Mouse (Mus musculus) embryo, embryonic 11.5 days (tissue): ENCODE measurements around the gene A930004D18Rik.

ENCODE experiments used
- DNase-seq: peaks from one replicate; pipeline ENCODE4 v3.0.0-alpha.2; 2012; ENCODE audit warnings: low read depth, low spot score

The A930004D18Rik gene

DNA sequence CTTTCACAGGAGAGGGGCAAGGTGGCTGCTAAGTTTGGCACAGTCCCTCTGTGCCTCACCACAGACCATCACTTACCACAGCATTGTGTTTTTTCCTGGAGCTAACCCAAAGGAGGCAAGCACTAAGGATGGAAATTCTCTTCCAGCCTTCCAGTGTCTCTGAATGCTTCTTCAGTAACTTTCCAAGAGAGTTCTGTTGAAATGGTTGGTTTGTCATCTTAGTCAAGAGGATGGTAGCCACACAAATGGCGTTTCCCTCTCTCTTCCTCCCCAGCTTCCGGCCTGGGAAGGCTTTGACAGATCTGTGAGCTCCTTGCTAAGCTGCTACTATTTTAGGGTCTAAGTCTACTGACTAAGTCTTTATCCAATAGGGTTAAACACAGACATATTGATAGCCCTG lies at the start of gene A930004D18Rik:
A930004D18Rik (minus strand) TSS at position 247 of the 400 bp plus-strand sequence.
- DNase-seq, result no peak

DNA sequence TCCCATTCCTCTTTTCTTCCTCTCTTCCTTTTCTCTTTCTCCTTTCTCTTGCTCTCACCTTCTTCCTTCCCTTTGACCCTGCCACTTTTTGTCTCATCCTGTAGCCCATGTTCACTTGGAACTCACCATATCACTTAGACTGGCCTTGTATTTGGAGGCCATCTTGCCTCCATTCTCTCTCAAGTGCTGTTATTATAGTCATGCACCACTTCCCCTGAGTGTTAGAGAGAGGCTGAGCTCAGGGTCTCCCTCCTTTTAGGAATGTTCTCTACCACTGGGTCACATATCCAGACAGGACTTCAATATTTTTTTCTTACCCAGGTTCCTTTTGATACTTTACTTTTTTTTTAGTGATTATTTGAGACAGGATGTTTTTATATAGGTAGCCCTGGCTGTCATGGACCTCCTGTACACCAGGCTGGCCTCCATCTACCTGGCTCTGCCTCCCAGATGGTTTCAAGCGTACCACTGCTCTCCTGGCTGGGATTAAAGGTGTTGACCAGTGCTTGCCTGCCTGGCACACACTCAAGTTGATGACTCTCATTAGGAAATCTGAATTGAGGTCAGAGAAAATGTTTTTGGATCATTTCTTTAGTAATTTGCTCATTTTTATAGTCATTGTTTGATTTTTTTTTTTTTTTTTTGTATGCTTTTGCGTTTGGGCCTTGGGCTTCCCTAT lies 42.8 kb upstream of the A930004D18Rik start:
- DNase-seq, result no peak

DNA sequence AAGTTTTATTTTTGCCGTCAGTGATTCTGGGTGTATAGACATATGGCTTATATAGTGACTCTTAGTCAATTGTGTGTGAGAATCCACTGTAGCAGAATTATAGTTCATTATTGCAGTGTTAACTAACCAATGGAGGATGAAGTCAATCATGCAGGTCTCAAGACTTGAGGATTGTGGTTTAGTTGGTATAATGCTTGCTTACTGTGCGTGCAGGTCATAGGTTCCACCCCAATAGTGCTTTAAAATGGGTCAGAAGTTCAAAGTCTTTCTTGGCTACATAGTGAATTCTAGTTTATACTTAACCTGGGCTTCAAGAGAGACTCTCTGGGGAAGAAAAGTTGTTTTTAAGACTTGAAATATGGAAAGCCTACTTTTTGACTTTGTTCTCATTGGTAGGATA lies 34.4 kb upstream of the A930004D18Rik start:
- DNase-seq, result no peak

DNA sequence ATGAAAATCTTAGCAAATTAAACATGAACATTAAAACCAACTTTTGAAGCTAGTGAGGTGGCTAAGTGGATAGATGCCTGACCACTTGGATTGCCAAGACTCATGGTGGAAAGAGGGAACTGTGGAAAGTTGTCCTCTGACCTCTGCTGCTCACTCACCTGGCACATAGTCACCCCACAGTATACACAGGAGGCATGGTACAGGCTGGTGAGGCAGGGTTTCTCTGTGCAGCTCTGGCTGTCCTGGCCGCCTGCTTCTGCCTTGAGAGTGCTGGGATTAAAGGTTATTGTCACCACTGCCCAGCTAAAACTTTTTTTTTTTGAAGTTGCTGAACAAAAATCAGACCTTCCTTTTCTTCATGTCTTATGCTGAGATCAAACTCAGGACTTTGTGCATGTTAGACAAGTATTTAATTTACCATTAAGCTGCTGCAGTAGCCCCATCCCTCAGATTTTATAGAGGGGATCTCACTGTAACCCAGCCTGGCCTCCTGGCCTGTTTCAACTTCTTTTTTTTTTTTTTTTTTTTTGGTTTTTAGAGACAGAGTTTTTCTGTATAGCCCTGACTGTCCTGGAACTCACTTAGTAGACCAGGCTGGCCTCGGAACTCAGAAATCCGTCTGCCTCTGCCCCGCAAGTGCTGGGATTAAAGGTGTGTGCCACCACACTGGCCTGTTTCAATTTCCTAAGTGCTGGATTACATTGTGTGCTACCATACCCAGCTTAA lies 30.7 kb upstream of the A930004D18Rik start:
- no peak for DNase-seq

DNA sequence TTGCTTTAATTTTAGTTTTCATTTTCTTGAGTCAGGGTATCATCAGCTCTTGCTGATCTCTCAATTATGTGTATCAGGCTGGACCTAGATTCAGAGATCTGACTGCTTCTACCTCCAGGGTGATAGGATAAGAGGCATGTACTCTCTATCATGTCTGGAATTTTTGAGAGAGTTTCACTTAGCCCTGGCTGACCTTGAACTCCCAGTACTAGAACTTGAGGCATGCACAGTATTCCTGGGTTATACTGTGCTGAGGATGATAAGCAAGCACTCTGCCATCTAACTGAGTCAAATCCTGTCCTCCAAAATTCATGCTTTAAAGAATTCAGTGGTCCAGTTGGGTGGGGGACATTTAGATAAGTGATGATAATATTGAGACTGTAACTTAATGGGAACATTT lies 28.9 kb upstream of the A930004D18Rik start:
- DNase-seq, result no peak

DNA sequence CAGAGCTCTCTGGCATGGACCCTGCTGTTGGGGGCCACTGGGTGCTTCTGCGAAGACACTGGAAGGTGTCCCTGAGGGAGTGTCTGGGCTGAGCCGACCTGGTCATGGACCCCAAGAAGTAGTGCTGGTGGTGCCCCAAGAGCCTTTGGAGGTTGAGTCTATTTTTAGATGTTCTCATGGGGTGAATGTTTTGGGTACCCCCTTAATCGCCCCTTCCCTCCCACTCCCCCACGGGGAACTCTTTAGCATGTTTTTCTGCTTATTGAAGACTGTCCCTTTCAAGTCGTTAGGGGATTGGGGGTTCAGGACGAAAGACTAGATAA lies 28.1 kb upstream of the A930004D18Rik start:
- DNase-seq, result no peak

DNA sequence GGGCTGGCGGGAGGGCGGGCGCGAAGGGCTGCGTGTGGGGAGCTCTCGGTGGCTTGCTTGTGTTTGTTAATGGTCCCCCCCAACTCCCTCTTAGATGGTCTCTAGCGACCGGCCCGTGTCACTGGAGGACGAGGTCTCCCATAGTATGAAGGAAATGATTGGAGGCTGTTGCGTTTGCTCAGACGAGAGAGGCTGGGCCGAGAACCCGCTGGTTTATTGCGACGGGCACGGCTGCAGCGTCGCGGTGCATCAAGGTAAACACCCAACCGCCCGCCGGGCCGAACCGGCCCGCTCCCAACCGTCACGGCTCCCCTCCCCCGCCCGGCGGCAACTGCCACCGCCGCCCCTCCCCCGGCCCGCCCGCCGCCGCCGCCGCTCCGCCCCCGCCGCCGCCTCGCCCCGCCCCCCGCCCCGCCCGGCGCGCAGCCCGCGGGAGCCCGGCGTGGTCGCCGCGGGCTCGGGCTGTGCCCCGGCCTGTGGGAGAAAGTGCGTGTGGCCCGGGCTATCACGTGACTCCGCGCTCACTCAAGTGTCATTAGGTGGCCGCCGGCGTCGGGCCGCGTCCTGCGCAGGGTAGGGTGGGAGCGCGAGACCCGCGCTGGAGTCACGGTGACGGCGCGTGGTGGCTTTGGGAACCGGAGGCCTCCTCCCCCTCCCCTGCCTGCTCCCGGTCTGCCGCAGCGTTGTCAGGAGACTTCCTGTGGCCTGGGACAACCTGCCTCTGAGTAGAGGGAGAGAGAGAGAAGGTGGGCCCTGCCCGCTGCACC lies 27.6 kb upstream of the A930004D18Rik start:
- peak; percentile 62 for DNase-seq

DNA sequence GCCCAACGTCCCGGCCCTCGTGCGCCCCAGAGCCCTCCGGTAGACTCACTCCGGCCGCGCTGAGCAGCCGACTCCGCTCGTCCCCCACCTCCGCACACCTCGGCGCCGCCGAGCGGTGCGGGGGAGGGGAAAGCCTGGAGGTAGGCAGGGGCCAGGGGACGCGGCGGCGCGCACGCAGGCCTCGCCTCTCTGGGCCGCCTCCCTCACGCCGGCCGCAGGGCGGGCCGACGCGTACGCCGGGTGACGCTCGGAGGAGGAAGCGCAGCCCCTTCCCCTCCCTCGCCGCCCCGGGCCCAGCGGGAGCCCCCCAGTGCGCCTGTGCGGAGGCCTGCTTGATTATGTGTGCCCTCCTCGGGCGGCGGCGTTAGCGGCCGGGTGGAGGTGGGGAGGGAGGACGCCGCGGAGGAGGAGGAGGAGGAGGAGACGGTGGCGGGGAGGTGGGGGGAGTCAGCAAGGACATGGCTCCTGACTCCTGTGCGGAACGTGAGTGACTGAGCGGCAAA lies 26.9 kb upstream of the A930004D18Rik start:
- DNase-seq, result peak; percentile 89

DNA sequence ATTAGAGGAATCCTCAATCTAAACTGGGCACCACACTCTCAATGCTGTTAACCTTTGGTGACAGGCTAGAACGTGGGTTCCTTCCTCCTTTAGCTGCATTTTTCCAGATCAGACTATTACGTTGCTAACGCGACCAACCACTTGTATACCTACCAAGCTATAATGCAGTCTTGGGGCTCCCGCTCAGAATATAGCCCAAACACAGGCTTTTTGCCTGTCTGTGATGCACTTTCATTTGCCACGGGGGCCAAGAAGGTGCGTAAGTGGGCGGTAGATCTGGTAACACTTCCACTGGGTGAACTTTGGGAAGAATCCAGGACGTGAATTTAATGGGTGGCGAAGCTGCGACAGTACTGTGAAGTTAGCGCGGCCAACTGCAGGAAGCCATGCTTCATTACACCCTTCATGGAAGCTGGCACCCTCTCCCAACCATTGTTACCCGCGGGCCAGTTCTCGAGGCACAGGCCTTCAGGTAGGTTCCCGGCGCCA lies 26.3 kb upstream of the A930004D18Rik start:
- DNase-seq, result no peak

DNA sequence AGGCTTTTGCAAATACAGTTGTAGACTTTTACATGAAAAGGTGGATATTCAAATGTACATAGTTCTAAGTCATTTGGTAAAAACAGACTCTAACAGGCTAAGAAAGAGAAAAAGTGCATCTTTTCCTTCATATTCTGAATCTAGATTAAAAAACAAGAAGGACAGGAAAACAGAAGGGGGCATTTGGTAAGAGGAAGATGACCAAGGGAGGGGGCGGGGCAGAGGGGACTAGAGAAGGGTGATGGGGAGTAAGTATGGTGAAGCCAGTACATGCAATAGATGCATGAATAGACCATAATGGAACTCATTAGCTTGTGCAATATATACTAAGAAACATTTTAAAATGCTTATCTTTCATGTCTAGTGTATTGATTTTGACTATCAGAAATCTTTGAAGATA lies 22.9 kb upstream of the A930004D18Rik start:
- DNase-seq, result no peak

DNA sequence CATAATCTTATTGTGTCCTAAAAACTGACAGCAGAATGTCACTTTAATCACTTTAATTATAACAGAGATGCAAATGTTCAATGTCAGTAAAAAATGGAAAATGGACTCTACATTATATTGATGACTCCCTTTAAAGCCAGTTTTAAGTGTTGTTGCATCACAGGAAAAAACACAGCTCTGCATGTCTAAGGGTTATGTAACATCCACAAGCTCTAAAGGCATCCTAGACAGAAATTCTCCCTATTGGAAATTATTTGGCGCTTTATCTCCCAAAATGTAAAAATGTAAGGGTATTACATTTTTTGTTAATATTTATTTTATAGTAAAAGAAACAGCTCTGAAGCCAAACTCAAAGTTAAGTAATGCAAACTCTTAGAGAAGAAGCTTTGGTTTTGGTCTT lies 22.4 kb upstream of the A930004D18Rik start:
- DNase-seq, result no peak

DNA sequence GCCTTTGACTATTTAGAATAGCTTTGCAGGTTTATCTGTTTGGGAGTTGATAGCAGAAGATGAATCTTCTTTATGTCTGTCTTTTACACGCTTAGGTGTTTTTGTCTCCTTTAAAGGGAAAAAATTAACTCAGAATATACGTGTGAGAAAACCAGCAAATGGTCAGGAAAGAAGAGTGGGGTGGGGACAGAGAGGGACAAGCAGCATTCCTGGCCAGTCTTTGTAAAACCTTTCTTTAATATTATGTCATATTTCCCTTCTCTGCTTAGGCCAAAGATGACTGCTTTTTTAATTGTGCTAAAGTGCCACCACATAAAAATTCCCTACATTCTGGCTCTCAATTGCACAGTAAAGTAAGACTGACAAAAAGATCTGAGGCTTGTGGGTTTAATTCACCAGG lies 21.5 kb upstream of the A930004D18Rik start:
- no peak for DNase-seq

DNA sequence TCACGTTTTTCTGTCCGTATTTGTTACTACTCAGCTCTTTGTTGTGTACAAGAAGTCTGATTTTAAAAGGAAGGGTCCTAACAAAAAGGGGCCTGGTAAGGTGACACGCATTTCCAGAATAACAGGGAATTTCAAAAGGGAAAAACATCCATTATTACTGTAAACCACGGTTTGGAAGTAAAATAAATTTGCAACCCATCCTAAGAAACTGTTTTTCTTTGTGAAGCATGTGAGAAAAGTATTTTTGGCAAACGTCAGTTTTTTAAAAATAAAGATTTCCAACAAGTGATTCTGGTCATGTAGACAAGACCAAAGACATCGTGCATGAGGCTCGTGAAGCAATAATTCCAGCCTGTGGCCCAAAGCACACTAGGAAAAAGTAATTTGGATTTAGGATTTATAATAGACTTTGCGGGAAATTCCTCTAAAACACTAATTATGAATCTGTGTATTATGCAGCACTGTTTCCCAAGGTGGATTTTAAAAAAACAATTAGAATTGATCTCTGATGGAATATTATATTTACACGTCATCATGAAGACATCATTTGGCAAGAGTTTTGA lies 20.7 kb upstream of the A930004D18Rik start:
- DNase-seq, result no peak

DNA sequence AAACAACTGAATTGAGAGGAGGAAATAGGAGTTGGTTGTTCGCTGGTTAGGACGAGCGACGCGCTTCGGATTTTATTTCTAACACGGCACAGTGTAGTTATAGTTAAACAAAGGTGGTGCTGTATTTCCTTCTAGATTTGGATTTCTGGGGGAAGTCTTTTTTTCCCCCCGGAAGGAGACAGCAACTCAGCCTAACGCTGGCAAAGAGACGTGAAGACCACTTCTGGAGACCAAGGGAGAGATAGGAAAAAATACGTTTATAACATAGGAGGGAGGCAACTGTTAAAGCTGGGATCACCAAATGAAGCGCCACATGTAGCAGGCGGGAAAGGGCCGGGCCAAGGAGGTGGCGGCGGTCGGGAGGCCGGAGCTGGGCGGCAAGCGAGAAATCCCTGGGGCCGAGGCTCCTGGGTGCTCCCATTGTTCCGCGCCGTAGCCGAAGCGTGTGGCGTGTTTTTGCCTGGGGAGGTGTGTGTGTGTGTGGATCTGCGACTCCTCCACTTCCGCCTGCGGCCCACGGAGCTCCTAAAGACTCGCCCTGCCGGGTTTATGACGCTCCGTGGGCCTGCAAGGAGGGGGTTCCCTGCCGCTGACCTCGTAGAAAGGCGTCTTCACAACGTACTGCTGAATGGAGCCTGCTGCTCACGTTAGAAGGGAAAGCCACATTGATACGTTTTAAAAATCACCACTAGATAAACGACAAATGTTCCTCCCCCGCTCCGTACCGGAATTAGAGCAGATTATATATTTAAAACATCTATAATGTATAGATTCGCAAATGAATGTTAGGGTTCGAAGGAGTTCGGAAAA lies 20.0 kb upstream of the A930004D18Rik start:
- no peak for DNase-seq

DNA sequence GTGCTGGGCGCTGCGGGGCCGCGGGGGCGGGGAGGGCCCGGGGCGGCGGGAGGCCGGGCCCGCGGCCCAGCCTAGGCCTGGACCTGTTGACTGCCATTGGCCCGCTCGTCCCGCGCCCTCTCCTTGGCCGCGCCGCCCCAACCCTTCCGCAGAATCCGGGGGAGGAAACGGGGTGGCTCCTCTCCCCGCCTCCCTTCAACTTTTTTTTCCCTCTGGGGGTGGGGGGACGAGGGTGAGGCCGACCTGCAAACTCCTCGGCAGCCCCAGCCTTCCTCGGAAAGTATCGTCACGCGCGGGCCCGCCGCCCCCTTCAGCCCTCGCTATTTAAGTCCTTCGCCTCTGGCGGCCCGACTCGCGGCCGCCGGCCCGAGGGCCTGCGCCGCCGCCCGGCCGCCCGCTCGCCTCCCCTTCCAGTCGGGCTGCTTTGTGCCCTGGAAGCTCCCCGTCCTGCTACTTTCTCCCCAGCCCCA lies 19.3 kb upstream of the A930004D18Rik start:
- peak; percentile 92 for DNase-seq

DNA sequence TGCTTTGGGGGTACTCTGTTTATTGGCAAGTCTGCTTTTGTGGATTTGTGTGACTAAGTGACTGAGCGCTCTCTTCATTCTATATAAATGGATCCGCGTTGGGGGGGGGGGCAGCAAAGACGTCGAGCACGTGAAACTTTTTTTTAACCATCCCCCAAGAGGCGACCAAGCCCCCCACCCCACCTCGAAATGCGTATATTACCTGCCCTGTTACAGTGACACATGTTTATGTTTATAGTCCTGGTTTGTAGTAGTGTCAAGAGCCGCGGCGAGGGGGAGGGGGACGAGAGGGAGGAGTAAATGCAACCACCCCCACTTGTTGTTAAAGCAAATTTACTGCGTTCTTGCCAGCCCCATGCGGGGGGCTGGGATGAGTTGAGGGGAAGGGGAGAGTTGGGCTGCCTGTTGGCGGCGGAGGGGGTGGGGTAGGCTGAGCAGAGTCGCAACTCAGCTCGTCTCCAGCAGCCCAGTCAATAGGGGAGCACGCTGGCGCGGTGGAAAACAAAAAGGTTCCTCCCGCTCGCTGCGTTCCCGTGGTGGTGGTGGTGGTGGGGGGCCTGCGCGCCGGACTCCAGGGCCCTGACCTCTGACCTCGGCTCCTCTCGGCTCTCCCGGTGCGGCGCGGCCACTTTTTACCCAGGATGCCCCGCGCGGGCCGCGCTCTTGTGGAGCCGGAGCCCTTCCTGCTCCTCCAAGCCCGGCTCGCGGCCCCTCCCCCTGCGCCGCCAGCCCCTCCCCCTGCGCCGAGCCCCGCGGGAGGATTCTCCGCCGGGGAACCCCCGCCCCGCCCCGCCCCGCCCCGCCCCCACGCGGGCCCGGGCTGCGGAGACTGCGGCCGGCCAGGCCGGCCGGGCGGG lies 18.6 kb upstream of the A930004D18Rik start:
- DNase-seq, result peak; percentile 94

DNA sequence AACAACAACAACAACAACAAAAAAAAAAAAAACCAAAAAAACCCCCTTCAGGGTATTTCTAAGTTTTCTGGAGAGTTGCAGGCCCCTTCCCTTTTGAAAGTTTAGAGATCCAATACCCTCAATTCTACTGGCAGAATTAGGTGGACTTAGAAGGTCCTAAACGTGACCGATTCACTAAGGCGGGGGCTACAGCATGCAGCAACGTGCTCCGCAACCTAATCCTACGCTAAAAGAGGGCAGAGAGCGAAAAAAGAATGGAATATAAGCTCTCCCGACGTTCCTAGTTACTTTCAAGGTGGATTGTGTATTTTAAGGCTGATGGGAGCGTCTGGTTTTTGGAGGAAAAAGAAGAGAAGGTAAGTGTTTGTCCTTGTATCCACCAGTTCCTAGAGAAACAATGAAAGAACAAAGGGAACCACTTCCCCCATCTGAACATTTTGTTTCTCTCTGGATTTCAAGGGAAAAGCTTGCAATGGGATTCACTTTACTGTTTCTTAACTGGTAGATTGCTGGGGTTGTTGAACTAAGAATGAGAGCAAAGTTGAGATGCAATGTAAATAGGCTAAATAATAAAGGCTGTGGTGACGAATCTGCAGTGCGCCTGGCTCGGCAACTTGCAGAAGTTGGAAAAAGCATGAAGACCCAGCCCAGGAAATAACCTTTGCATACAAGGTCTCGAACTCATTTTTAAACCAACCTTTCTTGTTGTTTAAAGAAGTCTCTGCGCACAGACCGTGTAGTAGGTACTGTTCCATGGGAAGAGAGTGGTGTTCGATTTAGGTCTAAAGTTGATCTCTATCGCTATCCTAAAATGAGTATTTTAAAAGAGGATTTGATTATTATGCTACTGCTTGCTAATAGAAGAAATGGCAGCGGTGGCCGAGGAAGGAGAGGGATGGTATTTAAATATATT lies 17.7 kb upstream of the A930004D18Rik start, which contains the start of gene Mllt10:
Mllt10 (plus strand) TSS at position 222 of the 913 bp plus-strand sequence.
- DNase-seq, result no peak

DNA sequence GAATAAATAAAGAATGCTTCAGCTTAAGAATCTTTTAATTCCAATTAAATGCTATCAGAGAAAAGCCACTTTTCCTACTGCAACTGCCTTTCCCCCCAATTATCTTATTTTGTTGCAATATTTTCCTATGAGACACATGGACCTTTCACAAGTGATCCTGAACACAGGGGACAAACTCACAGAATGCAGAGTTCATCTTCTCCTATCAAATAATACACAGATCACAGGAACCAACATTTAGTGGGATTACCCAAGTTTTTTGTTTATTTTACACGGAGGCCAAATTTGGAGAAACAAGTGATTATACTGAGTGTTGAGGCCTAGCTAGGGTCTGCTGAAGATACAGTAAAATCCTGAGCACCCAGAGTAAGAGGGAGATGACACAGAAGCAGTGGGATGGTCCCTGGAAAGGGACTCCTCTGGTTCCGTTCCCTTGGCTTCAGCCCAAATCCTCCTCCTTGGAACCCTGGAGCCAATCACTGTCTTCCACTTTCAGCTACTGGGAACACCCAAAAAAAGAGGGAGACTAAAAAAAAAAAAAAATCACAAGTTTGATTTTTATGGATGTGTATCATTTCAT lies 16.5 kb upstream of the A930004D18Rik start:
- DNase-seq, result no peak
